Mouse (Mus musculus) erythroblast, adult 5-6 weeks (primary cell): ENCODE data around the gene Pnlip. TPM values are rescaled to one million over a fixed set of nuclear protein-coding genes. Genes with fewer than 3 reads are reported as not detected.

Source experiments
- ATAC-seq: replicated peaks from 2 replicates; pipeline ENCODE4 v1.8.0; 2016; ENCODE audit warnings: moderate number of reproducible peaks, mild to moderate bottlenecking, moderate TSS enrichment, inconsistent platforms; ENCODE audit not compliant: poor library complexity, low FRiP score, severe bottlenecking
- total RNA-seq, 2 experiments: library from RNA; stranded (forward) in 1 of 2; stranded (reverse) in 1 of 2; fragments of 150-400 nt in 1 of 2; fragments of 200-764, 138-1000 nt in 1 of 2; gene quantifications; 2 replicates each; pipeline versions ENCODE4 v1.2.3 to v1.2.4; 2015 to 2017; ENCODE audit warnings: low replicate concordance in 2 of 2

Pnlip gene
- total RNA-seq, 2 experiments from 2014 or later, result not detected

DNA sequence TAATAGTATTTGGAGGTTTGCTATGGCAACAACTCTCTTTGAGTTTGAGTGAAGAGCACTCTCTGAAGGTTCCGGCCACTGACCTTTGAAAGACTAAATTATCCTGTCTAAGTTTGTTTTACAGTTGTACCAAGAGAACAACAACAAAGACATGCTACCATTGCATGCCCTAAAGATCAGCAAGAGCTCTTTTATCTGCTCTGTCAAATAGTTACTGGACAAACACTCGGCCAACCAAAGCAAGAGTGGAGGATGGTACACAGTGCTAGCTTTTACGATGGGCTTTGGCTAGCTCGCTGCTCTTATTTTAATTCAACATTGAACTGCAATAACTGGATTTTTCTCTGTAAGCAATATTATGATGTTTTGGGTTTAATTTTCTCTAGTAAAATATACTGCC lies 65.6 kb downstream of the Pnlip start:
- no peak for ATAC-seq

DNA sequence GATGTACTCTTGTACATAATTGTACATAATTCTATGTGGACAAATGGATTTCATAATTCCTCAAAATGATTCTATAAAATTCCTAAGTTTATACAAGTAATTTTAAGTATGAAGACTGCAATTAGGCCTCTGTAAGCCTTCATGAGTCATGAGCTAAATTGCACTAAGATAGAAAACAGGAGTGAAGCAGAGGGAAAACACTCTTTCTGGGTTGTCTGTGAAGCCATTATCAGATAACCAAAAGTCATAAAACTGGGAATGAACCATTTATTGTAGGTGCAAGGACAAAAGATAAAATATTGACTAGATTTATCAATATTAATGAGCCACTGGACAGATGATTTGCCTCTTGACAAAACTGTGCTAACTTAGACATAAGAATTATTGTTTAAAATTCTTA lies 68.1 kb downstream of the Pnlip start:
- no peak for ATAC-seq

DNA sequence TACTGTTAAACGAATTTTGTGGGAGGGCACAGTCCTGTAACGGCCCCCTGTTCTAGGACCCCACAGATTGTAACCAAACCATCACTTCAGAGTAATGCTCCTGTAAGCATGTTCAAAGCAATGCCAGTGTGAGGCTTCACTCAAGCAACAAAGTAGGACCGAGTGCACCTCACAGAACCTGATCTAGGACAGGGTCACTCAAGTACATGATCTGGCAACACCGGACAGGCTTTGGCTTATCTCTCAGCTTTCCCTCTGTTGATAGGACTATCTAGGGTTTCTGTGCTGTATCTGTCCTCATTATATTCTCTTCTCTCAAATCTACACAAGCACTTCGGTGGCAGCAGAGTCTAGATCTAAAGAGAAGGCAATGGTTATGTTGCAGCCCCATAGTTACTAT lies 74.3 kb downstream of the Pnlip start:
- ATAC-seq, result no peak

DNA sequence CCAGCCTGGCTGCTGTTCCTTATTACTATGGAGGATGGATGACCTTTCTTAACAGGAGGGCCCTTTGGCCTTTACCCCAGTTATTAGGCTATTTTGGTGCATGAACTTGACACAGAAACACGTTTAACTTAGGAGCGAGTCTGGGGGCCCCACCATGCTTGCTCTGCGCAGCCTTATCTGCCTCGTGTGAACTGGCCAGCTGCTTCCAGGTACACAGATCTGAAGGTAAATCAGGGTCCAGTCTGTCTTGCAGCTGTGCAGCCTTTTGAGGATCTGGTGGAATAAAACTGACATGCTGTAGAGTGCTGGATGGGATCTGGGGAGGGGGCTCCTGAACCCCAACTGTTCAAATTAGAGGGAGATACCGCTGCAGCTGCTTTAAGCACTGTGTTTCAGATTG lies 75.5 kb downstream of the Pnlip start:
- no peak for ATAC-seq

DNA sequence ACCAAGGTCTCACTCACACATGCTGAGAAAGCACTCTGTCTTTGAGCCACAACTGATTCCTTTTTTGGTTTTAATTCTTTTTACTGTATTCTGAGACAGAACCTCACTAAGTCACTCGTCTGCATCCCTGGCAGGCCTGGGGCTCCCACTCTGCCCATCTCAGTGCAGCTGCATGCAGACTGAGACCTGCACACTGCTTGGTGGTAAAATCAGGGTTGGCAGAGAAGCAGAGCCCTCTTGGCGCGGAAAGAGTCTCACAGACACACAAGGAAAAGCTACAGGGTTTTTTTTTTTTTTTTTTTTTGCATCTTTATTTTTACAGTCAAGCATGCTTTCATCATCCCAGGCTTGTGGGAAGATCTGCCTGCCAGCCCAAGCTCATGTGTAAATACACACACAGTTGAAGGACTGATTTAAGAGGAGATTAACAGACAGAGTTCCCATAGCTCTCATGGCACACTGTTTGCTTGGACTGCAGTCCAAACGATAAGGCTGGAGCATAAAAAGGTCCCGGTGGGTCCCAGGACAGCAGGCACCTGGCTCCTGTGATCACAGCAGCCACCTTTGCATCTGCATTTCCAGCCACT lies 76.2 kb downstream of the Pnlip start, which contains the start of gene Pnliprp1:
TSS of gene Pnliprp1 (plus strand) at position 443 of the 587 bp plus-strand sequence.
- no peak for ATAC-seq

Other genes starting within 250 kb of the Pnlip start
- gene Gfra1, start 196.6 kb upstream of the Pnlip start, total RNA-seq (2015; ENCODE audit: low replicate concordance), result 0.42 TPM in 1 of 2 replicates, not detected in the other
- gene Gfra1, start 196.6 kb upstream of the Pnlip start, total RNA-seq (2017; ENCODE audit: low replicate concordance), result 0.28 TPM in 1 of 2 replicates, not detected in the other
- not detected in 2 replicates for gene Ccdc172, start 140.5 kb upstream of the Pnlip start, total RNA-seq (2015; ENCODE audit: low replicate concordance)
- gene Ccdc172, start 140.5 kb upstream of the Pnlip start, total RNA-seq (2017; ENCODE audit: low replicate concordance), result not detected in 2 replicates
- not detected in 2 replicates for gene Pnliprp1, start 76.4 kb downstream of the Pnlip start, total RNA-seq (2015; ENCODE audit: low replicate concordance)
- not detected in 2 replicates for gene Pnliprp1, start 76.4 kb downstream of the Pnlip start, total RNA-seq (2017; ENCODE audit: low replicate concordance)
- not detected in 2 replicates for gene Pnliprp2, start 107.2 kb downstream of the Pnlip start, total RNA-seq (2015; ENCODE audit: low replicate concordance)
- not detected in 2 replicates for gene Pnliprp2, start 107.2 kb downstream of the Pnlip start, total RNA-seq (2017; ENCODE audit: low replicate concordance)
- not detected in 2 replicates for gene 1700019N19Rik, start 142.0 kb downstream of the Pnlip start, total RNA-seq (2015; ENCODE audit: low replicate concordance)
- not detected in 2 replicates for gene 1700019N19Rik, start 142.0 kb downstream of the Pnlip start, total RNA-seq (2017; ENCODE audit: low replicate concordance)